Mouse (Mus musculus) embryonic fibroblast, embryonic 13.5 days (primary cell): ENCODE data around the gene Dus1l.

ENCODE experiments used
- CTCF ChIP-seq: IDR thresholded peaks from 2 replicates; pipeline ENCODE4 v1.5.1; 2011; ENCODE audit warnings: mild to moderate bottlenecking, control low read depth, low read length, moderate library complexity, borderline replicate concordance; ENCODE audit not compliant: insufficient read depth
- POLR2A ChIP-seq: IDR thresholded peaks from 2 replicates; pipeline ENCODE4 v1.6.1; 2011; ENCODE audit warnings: low read depth, mild to moderate bottlenecking, control low read depth, low read length, moderate library complexity

GRCm38 (mm10) chr11:120804274-120804673 is 8.1 kb upstream of the Dus1l start:
- no peak for TF ChIP-seq CTCF
- TF ChIP-seq POLR2A = no peak
